Mouse (Mus musculus) forebrain, embryonic 14.5 days (tissue): ENCODE measurements around the gene Mmd2. TPM values are rescaled to one million over a fixed set of nuclear protein-coding genes. Genes with fewer than 3 reads are reported as not detected.

Source experiments
- ATAC-seq: fragments of 200-750 bp; cut with Nextera tagmentation; 2 replicates; pipeline ENCODE4 v1.8.0; 2017; ENCODE audit warnings: mild to moderate bottlenecking, moderate library complexity
- DNase-seq: peaks from one replicate; pipeline ENCODE4 v3.0.0-alpha.2; 2015; ENCODE audit warnings: low spot score
- H3K27ac ChIP-seq: fragments of 300-500 bp; sonication (generic); 2 replicates; pipeline ENCODE4 v1.5.1; 2014; ENCODE audit warnings: low read depth, mild to moderate bottlenecking, control low read depth, low read length, moderate library complexity
- H3K27me3 ChIP-seq: fragments of 300-500 bp; sonication (generic); replicated peaks from 2 replicates; pipeline ENCODE4 v1.6.1; 2014; ENCODE audit warnings: low read length, control low read depth, mixed read lengths; ENCODE audit not compliant: control insufficient read depth, insufficient read depth
- H3K36me3 ChIP-seq: fragments of 300-500 bp; sonication (generic); 2 replicates; pipeline ENCODE4 v1.6.1; 2014; ENCODE audit warnings: low read length, control low read depth; ENCODE audit not compliant: control insufficient read depth, insufficient read depth
- H3K4me1 ChIP-seq: fragments of 300-500 bp; sonication (generic); 2 replicates; pipeline ENCODE4 v1.6.1; 2014; ENCODE audit warnings: antibody characterized with exemption, low read length, control low read depth; ENCODE audit not compliant: control insufficient read depth, insufficient read depth
- H3K4me2 ChIP-seq: fragments of 300-500 bp; sonication (generic); 2 replicates; pipeline ENCODE4 v1.6.1; 2014; ENCODE audit warnings: mild to moderate bottlenecking, control low read depth, low read length
- H3K4me3 ChIP-seq: fragments of 300-500 bp; sonication (generic); 2 replicates; pipeline ENCODE4 v1.5.1; 2014; ENCODE audit warnings: low read depth, low read length, control low read depth
- H3K9ac ChIP-seq: fragments of 300-500 bp; sonication (generic); 2 replicates; pipeline ENCODE4 v1.6.1; 2014; ENCODE audit warnings: mild to moderate bottlenecking, low read length, control low read depth, moderate library complexity
- H3K9me3 ChIP-seq: fragments of 300-500 bp; sonication (generic); replicated peaks from 2 replicates; pipeline ENCODE4 v1.6.1; 2016; ENCODE audit warnings: low read length, control low read depth, mixed read lengths; ENCODE audit not compliant: control insufficient read depth
- WGBS: fragments of 180-500 bp; shearing (Covaris S2); extraction: QIAGEN DNeasy Blood & Tissue Kit; methylation state at CpG from one replicate; pipeline ENCODE4 v1.1.7; 2014; 5-methylcytosine and 5-hydroxymethylcytosine counted together
- polyA plus RNA-seq: library from polyadenylated mRNA; unstranded; fragments of >200 nt; fragmentation: Nextera tagmentation; extraction: Ambion mirVana; gene quantifications from 2 replicates; pipeline ENCODE4 v1.2.1, GENCODE M21; 2014

The Mmd2 gene
- 71.9 and 75.1 TPM in 2 replicates for polyA plus RNA-seq

DNA sequence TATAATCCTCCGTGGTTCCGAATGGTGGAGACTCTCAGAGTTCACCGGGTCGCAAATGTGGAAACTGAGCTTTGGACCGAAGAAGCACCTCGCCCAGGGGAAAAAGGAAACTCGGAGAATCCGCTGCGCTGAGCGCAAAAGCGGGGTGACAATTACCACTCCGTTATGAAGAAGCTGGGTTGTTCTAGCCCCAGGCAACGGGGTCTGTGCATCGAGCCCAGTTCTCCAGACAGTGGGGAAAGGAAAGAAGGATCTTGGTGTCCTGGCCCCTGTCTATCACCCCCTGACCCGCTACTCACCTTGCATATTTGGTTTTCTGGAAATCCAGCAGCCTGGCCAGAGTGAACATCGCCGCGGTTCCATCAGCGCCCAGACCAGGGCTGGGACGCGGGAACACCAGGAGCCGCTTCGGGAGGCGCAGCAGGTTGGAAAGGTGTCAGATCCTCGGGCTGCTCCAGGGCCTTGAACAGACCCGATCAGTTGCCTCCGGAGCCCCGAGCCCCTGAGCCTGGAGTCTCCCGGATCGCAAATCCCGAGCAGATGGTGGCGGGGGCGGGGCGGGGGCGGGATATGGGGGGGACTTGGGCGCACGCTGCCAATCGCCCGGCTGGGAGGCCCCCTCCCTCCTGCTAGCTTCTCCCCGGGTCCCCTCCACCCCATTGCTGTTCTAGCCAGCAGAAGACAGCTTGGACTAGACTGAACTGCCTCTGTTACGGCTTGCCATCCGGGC, at the start of gene Mmd2:
TSS of gene Mmd2 (minus strand) at position 542 of the 730 bp plus-strand sequence.
- peak within 1 kb of the TSS; percentile 79 for H3K4me2 ChIP-seq
- no peaks in the 10 kb centered on the region for H3K36me3 ChIP-seq
- DNase-seq (peak; percentile 81), ATAC-seq (peak; percentile 92)
- H3K9me3 ChIP-seq: no peaks in the 10 kb centered on the region
- H3K9ac ChIP-seq: peak within 1 kb of the TSS; percentile 84
- H3K27ac ChIP-seq: peak within 1 kb of the TSS; percentile 78
- H3K27me3 ChIP-seq: no peaks in the 10 kb centered on the region
- H3K4me1 ChIP-seq: peaks cover 6% of the 10 kb centered on the region
- 2% methylated on average over 41 of the region's 42 CpGs for WGBS
- peak within 1 kb of the TSS; percentile 57 for H3K4me3 ChIP-seq

DNA sequence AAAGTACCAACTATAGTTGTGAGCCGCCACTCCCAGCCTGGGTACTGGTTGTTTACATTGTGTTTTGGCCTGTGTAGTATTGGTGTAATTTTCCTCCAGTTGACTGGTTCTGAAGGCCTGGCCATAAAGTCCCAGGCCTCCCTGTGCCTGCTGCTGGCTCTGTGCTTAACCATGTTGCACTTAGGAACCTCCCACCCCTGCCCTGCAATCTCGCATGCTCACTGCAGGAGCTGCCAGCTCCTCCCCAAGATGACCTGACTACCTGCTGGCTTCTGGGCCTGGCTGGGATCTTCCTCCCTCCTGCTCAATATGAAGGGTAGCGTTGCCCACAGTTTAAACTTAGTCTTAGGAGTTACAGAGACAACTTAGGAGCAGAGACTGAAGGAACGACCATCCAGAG, 43.7 kb upstream of the Mmd2 start:
- Histone ChIP-seq H3K9me3 (no peaks in the 10 kb centered on the region), H3K4me3 (no peak overlapping the region), H3K4me2 (no peak overlapping the region), H3K9ac (no peak overlapping the region), H3K27ac (no peak overlapping the region), H3K27me3 (no peaks in the 10 kb centered on the region), H3K4me1 (no peaks in the 10 kb centered on the region), H3K36me3 (peaks cover 22% of the 10 kb centered on the region)
- ATAC-seq (no peak), DNase-seq (no peak)
- WGBS: 79% methylated on average over 4 of the region's 4 CpGs

GRCm38 (mm10) chr5:142650794-142651497, 42.3 kb upstream of the Mmd2 start:
- Histone ChIP-seq H3K4me3 (no peak overlapping the region), H3K36me3 (peaks cover 9% of the 10 kb centered on the region), H3K4me2 (no peak overlapping the region), H3K27me3 (no peaks in the 10 kb centered on the region), H3K9ac (no peak overlapping the region), H3K9me3 (no peaks in the 10 kb centered on the region), H3K27ac (no peak overlapping the region), H3K4me1 (no peaks in the 10 kb centered on the region)
- ATAC-seq (no peak), DNase-seq (no peak)
- 86% methylated on average over 6 of the region's 6 CpGs for WGBS

DNA sequence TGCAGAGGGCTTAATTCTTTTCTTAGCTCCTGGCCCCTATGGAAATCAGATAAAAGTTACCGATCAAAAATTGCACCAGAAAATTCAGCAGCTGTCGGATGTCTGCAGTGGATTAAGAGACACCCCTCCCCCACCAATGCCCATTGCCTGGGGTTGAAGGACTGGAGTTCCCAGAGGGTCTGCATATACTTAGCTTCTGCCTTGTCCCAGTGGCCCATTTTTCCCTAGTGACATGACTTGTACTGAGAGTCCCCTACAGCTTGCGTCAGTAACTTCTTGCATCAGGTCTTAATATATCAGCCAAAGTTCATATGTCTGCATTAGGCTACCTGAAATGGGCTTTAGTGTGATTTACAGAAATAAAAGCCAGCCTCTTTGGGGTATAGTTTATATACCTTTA, 41.8 kb upstream of the Mmd2 start:
- H3K27ac ChIP-seq: no peak overlapping the region
- WGBS: 80% methylated on average over 3 of the region's 3 CpGs

DNA sequence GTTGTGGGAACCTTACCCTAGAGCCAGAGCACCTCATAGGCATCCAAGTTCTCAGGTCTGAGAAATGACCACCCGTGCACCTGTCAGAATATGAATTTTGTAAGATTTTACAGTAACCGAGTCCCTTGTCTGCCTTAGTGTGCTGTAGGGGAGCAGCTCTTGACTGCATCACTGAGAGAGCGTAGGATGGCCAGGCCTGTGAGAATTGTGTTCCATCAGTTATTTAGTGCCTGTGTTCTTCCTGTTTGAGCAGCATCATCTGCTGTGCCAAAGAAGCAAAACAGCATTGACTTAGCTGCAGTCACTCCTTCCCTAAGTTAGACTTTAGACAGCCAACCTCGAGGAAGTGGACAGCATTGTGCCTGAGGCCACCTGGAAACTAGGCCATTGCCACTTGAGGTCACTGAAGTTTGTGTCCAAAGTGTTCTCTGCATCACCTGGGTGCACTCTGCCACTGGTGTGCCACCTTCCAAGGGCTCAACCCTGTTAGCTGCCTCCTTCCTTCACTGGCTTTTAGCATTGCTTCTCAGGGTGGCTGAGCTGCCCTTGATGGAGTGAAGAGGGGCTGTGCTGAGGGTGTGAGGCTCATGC, 41.0 kb upstream of the Mmd2 start:
- Histone ChIP-seq H3K9ac (no peak overlapping the region), H3K27ac (no peak overlapping the region), H3K9me3 (no peaks in the 10 kb centered on the region; the same call in 1 of the 2 replicates), H3K4me1 (no peaks in the 10 kb centered on the region), H3K4me2 (no peak overlapping the region), H3K27me3 (no peaks in the 10 kb centered on the region), H3K36me3 (peaks cover 4% of the 10 kb centered on the region; the same call in 1 of the 2 replicates), H3K4me3 (no peak overlapping the region)
- no peak for DNase-seq
- WGBS: 98% methylated on average over 4 of the region's 4 CpGs
- no peak for ATAC-seq

More for the DNA sequence above, 41.8 kb upstream of the Mmd2 start:
- H3K4me2 ChIP-seq: no peak overlapping the region
- H3K4me1 ChIP-seq: no peaks in the 10 kb centered on the region
- no peaks in the 10 kb centered on the region for H3K27me3 ChIP-seq
- no peaks in the 10 kb centered on the region for H3K9me3 ChIP-seq
- DNase-seq (no peak), ATAC-seq (no peak)
- H3K9ac ChIP-seq: no peak overlapping the region
- H3K4me3 ChIP-seq: no peak overlapping the region
- H3K36me3 ChIP-seq: peaks cover 3% of the 10 kb centered on the region; the same call in 1 of the 2 replicates

DNA sequence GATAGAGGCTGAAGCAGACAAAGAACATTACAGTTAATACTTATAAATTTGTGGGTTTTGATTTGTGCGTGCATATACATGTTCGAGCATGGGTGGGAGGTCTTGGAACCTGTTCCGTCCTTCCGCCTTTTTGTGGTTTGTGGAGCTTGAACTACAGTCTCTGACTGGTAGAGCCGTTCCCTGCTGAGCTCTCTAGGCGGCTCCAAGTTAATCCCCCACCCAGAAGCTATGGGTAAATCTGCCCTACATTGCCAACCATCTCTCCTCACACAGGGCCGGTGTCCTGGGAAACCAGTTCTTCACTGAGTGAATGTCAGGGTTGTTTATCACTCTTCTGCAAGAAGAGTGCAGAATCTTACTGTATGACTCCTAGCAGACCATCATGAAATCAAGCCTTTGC, 39.6 kb upstream of the Mmd2 start:
- WGBS: 82% methylated on average over 7 of the region's 7 CpGs
- Histone ChIP-seq H3K4me2 (no peak overlapping the region), H3K4me1 (no peaks in the 10 kb centered on the region), H3K27me3 (no peaks in the 10 kb centered on the region), H3K9me3 (no peaks in the 10 kb centered on the region; the same call in 1 of the 2 replicates), H3K27ac (no peak overlapping the region), H3K4me3 (no peak overlapping the region), H3K36me3 (peaks cover 4% of the 10 kb centered on the region; the same call in 1 of the 2 replicates), H3K9ac (no peak overlapping the region)
- DNase-seq (no peak), ATAC-seq (no peak)

- Histone ChIP-seq H3K9me3 (no peaks in the 10 kb centered on the region; the same call in 1 of the 2 replicates), H3K4me2 (no peak overlapping the region), H3K27ac (no peak overlapping the region), H3K4me1 (no peaks in the 10 kb centered on the region), H3K4me3 (no peak overlapping the region), H3K9ac (no peak overlapping the region), H3K36me3 (peaks cover 44% of the 10 kb centered on the region), H3K27me3 (no peaks in the 10 kb centered on the region)
- no peak for DNase-seq
- ATAC-seq: no peak
- WGBS: 89% methylated on average over 6 of the region's 6 CpGs
Measured at GRCm38 (mm10) chr5:142641331-142642051, 32.9 kb upstream of the Mmd2 start.

DNA sequence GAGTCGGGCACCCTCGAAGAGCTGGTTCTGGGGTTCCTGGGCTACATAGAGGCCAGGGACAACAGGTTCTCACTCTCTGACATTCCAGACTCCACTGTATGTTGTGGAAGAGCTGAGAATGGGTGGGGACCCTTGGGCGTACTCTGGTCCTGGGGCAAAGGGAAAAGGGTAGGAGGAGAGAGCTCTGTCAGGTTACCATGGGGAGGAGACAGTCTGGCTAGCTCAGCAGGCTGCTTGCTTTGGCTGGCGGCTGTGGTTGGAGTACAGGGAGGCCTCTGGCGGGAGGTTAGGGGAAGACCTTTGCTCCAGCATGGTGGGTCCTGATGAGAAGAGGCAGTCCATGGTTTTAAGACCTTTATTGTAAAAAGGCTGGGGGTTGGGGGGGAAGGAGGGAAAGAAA, 31.5 kb upstream of the Mmd2 start:
- no peak overlapping the region for H3K27ac ChIP-seq
- H3K36me3 ChIP-seq: peaks cover 55% of the 10 kb centered on the region
- H3K9ac ChIP-seq: no peak overlapping the region
- WGBS: 80% methylated on average over 5 of the region's 5 CpGs
- no peaks in the 10 kb centered on the region for H3K27me3 ChIP-seq
- H3K4me2 ChIP-seq: no peak overlapping the region
- H3K4me3 ChIP-seq: no peak overlapping the region
- H3K9me3 ChIP-seq: no peaks in the 10 kb centered on the region; the same call in 1 of the 2 replicates
- no peaks in the 10 kb centered on the region for H3K4me1 ChIP-seq
- no peak for DNase-seq
- ATAC-seq: no peak
